Mouse (Mus musculus): ENCODE measurements around the gene Antxr2.

DNA sequence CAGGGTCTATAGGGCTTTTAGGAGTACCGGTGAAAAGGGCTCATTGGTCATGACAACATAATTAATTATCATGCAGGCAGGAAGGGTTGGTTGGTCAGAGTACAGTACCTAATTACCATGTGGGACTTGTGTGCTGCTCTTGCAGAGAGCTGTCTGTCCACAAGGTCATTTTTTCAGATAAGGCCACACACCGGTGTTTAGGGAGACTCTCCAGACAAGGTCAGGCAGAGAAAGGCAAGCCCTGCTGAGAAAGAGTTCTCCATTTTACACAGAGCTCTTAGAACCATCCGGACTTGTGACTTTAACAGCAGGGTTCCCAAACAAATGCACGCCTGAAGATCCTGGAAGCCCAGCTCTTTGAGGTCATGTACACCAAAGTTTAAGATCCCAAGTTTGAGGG lies 38.3 kb upstream of the Antxr2 start:
- TF ChIP-seq CTCF (IDR thresholded peaks at IDR 0.05; ENCODE audit: low read depth) (no peak), EP300 (optimal IDR thresholded peaks at IDR 0.05) (no peak)
